Mouse (Mus musculus) heart, embryonic 11.5 days (tissue): ENCODE measurements at regions not wholly inside any gene's neighbourhood (a gene's known extent, or its start where the extent isn't known, plus 50 kb on each side); places are given as distances from the start of the nearest gene placed in this dataset.

Experiments used
- ATAC-seq: fragments of 200-750 bp; cut with Nextera tagmentation; replicated peaks from 2 replicates; pipeline ENCODE4 v1.8.0; 2017; ENCODE audit warnings: moderate library complexity; ENCODE audit not compliant: insufficient number of reproducible peaks, low FRiP score, low TSS enrichment
- H3K27ac ChIP-seq: fragments of 300-500 bp; sonication (generic); 2 replicates; pipeline ENCODE4 v1.5.1; 2014; ENCODE audit warnings: mild to moderate bottlenecking, low read depth, low read length
- H3K27me3 ChIP-seq: fragments of 300-500 bp; sonication (generic); 2 replicates; pipeline ENCODE4 v1.6.1; 2014; ENCODE audit warnings: mild to moderate bottlenecking, low read length, mixed read lengths; ENCODE audit not compliant: control insufficient read depth, insufficient read depth
- H3K36me3 ChIP-seq: fragments of 300-500 bp; sonication (generic); 2 replicates; pipeline ENCODE4 v1.6.1; 2014; ENCODE audit warnings: mild to moderate bottlenecking, low read length, moderate library complexity, mixed read lengths; ENCODE audit not compliant: control insufficient read depth, insufficient read depth
- H3K4me1 ChIP-seq: fragments of 300-500 bp; sonication (generic); 2 replicates; pipeline ENCODE4 v1.6.1; 2014; ENCODE audit warnings: low read length; ENCODE audit not compliant: control insufficient read depth, insufficient read depth
- H3K4me2 ChIP-seq: fragments of 300-500 bp; sonication (generic); 2 replicates; pipeline ENCODE4 v1.6.1; 2014; ENCODE audit warnings: mild to moderate bottlenecking, moderate library complexity
- H3K4me3 ChIP-seq: fragments of 300-500 bp; sonication (generic); 2 replicates; pipeline ENCODE4 v1.5.1; 2014; ENCODE audit warnings: low read depth, low read length
- H3K9ac ChIP-seq: fragments of 300-500 bp; sonication (generic); 2 replicates; pipeline ENCODE4 v1.6.1; 2014; ENCODE audit warnings: mild to moderate bottlenecking, low read depth, low read length, moderate library complexity
- H3K9me3 ChIP-seq: fragments of 300-500 bp; sonication (generic); replicated peaks from 2 replicates; pipeline ENCODE4 v1.6.1; 2016; ENCODE audit warnings: low read length; ENCODE audit not compliant: control insufficient read depth
- WGBS: fragments of 180-500 bp; shearing (Covaris S2); extraction: QIAGEN DNeasy Blood & Tissue Kit; methylation state at CpG from one replicate; pipeline ENCODE4 v1.1.7; 2014; ENCODE audit not compliant: insufficient replicate concordance; 5-methylcytosine and 5-hydroxymethylcytosine counted together

- H3K4me2 ChIP-seq: no peak overlapping the region
- ATAC-seq: no peak
- H3K36me3 ChIP-seq: no peaks in the 10 kb centered on the region
- H3K27ac ChIP-seq: no peak overlapping the region
- H3K4me3 ChIP-seq: no peak overlapping the region
- no peak overlapping the region for H3K9ac ChIP-seq
- H3K9me3 ChIP-seq: no peaks in the 10 kb centered on the region
- H3K4me1 ChIP-seq: 0 out of 2 replicates have a peak, but pooled peaks cover 2% of the 10 kb centered on the region
- 50% methylated on average over 8 of the region's 8 CpGs for WGBS
- no peaks in the 10 kb centered on the region for H3K27me3 ChIP-seq
These were observed 63.9 kb downstream of the Tmco5 start for GRCm38 (mm10) chr2:116942321-116942791.

GRCm38 (mm10) chr2:116948538-116948937 lies 70.0 kb downstream of the Tmco5 start:
- 65% methylated on average over 3 of the region's 3 CpGs for WGBS
- no peak for ATAC-seq

GRCm38 (mm10) chr2:116949741-116950140 lies 71.2 kb downstream of the Tmco5 start:
- Histone ChIP-seq H3K27me3 (no peaks in the 10 kb centered on the region), H3K4me1 (no peaks in the 10 kb centered on the region), H3K27ac (no peak overlapping the region), H3K36me3 (no peaks in the 10 kb centered on the region), H3K9ac (no peak overlapping the region), H3K4me2 (no peak overlapping the region), H3K9me3 (no peaks in the 10 kb centered on the region), H3K4me3 (no peak overlapping the region)
- ATAC-seq: no peak
- WGBS: 78% methylated on average over 3 of the region's 3 CpGs

More at GRCm38 (mm10) chr2:116948538-116948937, 70.0 kb downstream of the Tmco5 start:
- Histone ChIP-seq H3K9me3 (no peaks in the 10 kb centered on the region), H3K4me1 (no peaks in the 10 kb centered on the region), H3K9ac (no peak overlapping the region), H3K27me3 (no peaks in the 10 kb centered on the region), H3K27ac (no peak overlapping the region), H3K4me2 (no peak overlapping the region), H3K4me3 (no peak overlapping the region), H3K36me3 (no peaks in the 10 kb centered on the region)

GRCm38 (mm10) chr2:116950154-116950553 lies 71.7 kb downstream of the Tmco5 start:
- H3K4me1 ChIP-seq: no peaks in the 10 kb centered on the region
- no peak overlapping the region for H3K27ac ChIP-seq
- H3K9ac ChIP-seq: no peak overlapping the region
- H3K27me3 ChIP-seq: no peaks in the 10 kb centered on the region
- WGBS: 80% methylated on average over 5 of the region's 5 CpGs
- no peak overlapping the region for H3K4me2 ChIP-seq
- no peak overlapping the region for H3K4me3 ChIP-seq
- no peaks in the 10 kb centered on the region for H3K9me3 ChIP-seq
- no peak for ATAC-seq
- no peaks in the 10 kb centered on the region for H3K36me3 ChIP-seq

GRCm38 (mm10) chr2:116951481-116951880 lies 73.0 kb downstream of the Tmco5 start:
- Histone ChIP-seq H3K4me3 (no peak overlapping the region), H3K4me2 (no peak overlapping the region), H3K27ac (no peak overlapping the region), H3K36me3 (no peaks in the 10 kb centered on the region), H3K9ac (no peak overlapping the region), H3K9me3 (no peaks in the 10 kb centered on the region), H3K27me3 (no peaks in the 10 kb centered on the region), H3K4me1 (no peaks in the 10 kb centered on the region)
- no peak for ATAC-seq
- 94% methylated on average over 1 of the region's 1 CpGs for WGBS

- Histone ChIP-seq H3K4me3 (no peak overlapping the region), H3K27ac (no peak overlapping the region), H3K36me3 (no peaks in the 10 kb centered on the region), H3K4me2 (no peak overlapping the region), H3K9me3 (no peaks in the 10 kb centered on the region), H3K9ac (no peak overlapping the region), H3K4me1 (no peaks in the 10 kb centered on the region), H3K27me3 (no peaks in the 10 kb centered on the region)
- 88% methylated on average over 7 of the region's 7 CpGs for WGBS
- ATAC-seq: no peak
These were observed 75.8 kb downstream of the Tmco5 start for GRCm38 (mm10) chr2:116954280-116954679.

- H3K4me3 ChIP-seq: no peak overlapping the region
- no peak overlapping the region for H3K4me2 ChIP-seq
- H3K4me1 ChIP-seq: no peaks in the 10 kb centered on the region
- no peaks in the 10 kb centered on the region for H3K36me3 ChIP-seq
- no peak overlapping the region for H3K9ac ChIP-seq
- no peak overlapping the region for H3K27ac ChIP-seq
- ATAC-seq: no peak
- no peaks in the 10 kb centered on the region for H3K9me3 ChIP-seq
- 84% methylated on average over 4 of the region's 4 CpGs for WGBS
- H3K27me3 ChIP-seq: no peaks in the 10 kb centered on the region
These were observed 76.4 kb downstream of the Tmco5 start for GRCm38 (mm10) chr2:116954896-116955295.

GRCm38 (mm10) chr2:116963116-116963873 lies 84.8 kb downstream of the Tmco5 start:
- Histone ChIP-seq H3K9me3 (no peaks in the 10 kb centered on the region), H3K36me3 (no peaks in the 10 kb centered on the region), H3K9ac (no peak overlapping the region), H3K27me3 (no peaks in the 10 kb centered on the region), H3K4me2 (no peak overlapping the region), H3K4me1 (no peaks in the 10 kb centered on the region), H3K4me3 (no peak overlapping the region), H3K27ac (no peak overlapping the region)
- WGBS: 76% methylated on average over 8 of the region's 8 CpGs
- no peak for ATAC-seq

- H3K27me3 ChIP-seq: no peaks in the 10 kb centered on the region
- H3K4me2 ChIP-seq: no peak overlapping the region
- H3K9ac ChIP-seq: no peak overlapping the region
- H3K4me3 ChIP-seq: no peak overlapping the region
- no peak overlapping the region for H3K27ac ChIP-seq
- H3K4me1 ChIP-seq: no peaks in the 10 kb centered on the region
- H3K9me3 ChIP-seq: no peaks in the 10 kb centered on the region
- H3K36me3 ChIP-seq: no peaks in the 10 kb centered on the region
- WGBS: no CpG with 5 or more reads among the region's 1 CpGs
- ATAC-seq: no peak
These were observed 87.8 kb downstream of the Tmco5 start for GRCm38 (mm10) chr2:116966266-116966665.
